Mouse (Mus musculus) ES-E14 (cell line): ENCODE data around the gene Commd6. TPM values are rescaled to one million over a fixed set of nuclear protein-coding genes. Genes with fewer than 3 reads are reported as not detected.
A peak's percentile ranks its signal among the peaks of the same experiment; 100 is the strongest.

Experiments
- DNase-seq: peaks from one replicate; pipeline ENCODE4 v3.0.0-alpha.2; 2013; ENCODE audit warnings: low read depth, low spot score
- H3K27ac ChIP-seq: 2 replicates; pipeline ENCODE4 v1.5.1; 2012; ENCODE audit warnings: low read depth, mild to moderate bottlenecking, low read length, moderate library complexity, mixed read lengths; ENCODE audit not compliant: poor library complexity, insufficient read depth, severe bottlenecking
- H3K36me3 ChIP-seq: 2 replicates; pipeline ENCODE4 v1.6.1; 2012; ENCODE audit warnings: mild to moderate bottlenecking, low read length, moderate library complexity, mixed read lengths; ENCODE audit not compliant: control insufficient read depth, poor library complexity, insufficient read depth, severe bottlenecking
- H3K4me1 ChIP-seq, 2 experiments: fragments of 150-350 bp in 1 of 2; sonication (generic) in 1 of 2; 2 replicates each; pipeline ENCODE4 v1.6.1; 2012; ENCODE audit warnings: low read length in 2 of 2, mild to moderate bottlenecking in 1 of 2, mixed read lengths in 1 of 2; ENCODE audit not compliant: control insufficient read depth in 2 of 2, insufficient read depth in 2 of 2, poor library complexity in 1 of 2
- H3K4me3 ChIP-seq, 2 experiments: fragments of 150-350 bp in 1 of 2; sonication (generic) in 1 of 2; 2 replicates each; pipeline ENCODE4 v1.5.1; 2012; ENCODE audit warnings: low read length in 2 of 2, low read depth in 1 of 2, mild to moderate bottlenecking in 1 of 2, mixed read lengths in 1 of 2; ENCODE audit not compliant: insufficient read depth in 1 of 2, poor library complexity in 1 of 2, severe bottlenecking in 1 of 2
- H3K9ac ChIP-seq: 2 replicates; pipeline ENCODE4 v1.6.1; 2012; ENCODE audit warnings: low read depth, mild to moderate bottlenecking, low read length, mixed read lengths; ENCODE audit not compliant: poor library complexity, insufficient read depth, severe bottlenecking
- H3K9me3 ChIP-seq: fragments of 150-350 bp; sonication (generic); 2 replicates; pipeline ENCODE4 v1.6.1; 2012; ENCODE audit warnings: low read depth, mild to moderate bottlenecking, low read length; ENCODE audit not compliant: control insufficient read depth, insufficient read depth
- CHD2 ChIP-seq: IDR thresholded peaks from 2 replicates; pipeline ENCODE4 v1.6.1; 2014; ENCODE audit warnings: mild to moderate bottlenecking, low read depth, low read length, inconsistent platforms
- HCFC1 ChIP-seq: IDR thresholded peaks from 2 replicates; pipeline ENCODE4 v1.6.1; 2012; ENCODE audit warnings: low read length, inconsistent platforms, borderline replicate concordance; ENCODE audit not compliant: insufficient read depth
- MAFK ChIP-seq: IDR thresholded peaks from 2 replicates; pipeline ENCODE4 v1.6.1; 2014; ENCODE audit warnings: mild to moderate bottlenecking, low read depth, low read length, inconsistent platforms; ENCODE audit not compliant: insufficient read depth
- ZC3H11A ChIP-seq: IDR thresholded peaks from 2 replicates; pipeline ENCODE4 v1.6.1; 2012; ENCODE audit warnings: low read depth, mild to moderate bottlenecking, inconsistent platforms, low read length, borderline replicate concordance
- ZNF384 ChIP-seq: IDR thresholded peaks from 2 replicates; pipeline ENCODE4 v1.6.1; 2012; ENCODE audit warnings: low read depth, low read length, inconsistent platforms
- in situ Hi-C, 2 experiments: fragments of 600-800 bp; cut with MboI; formaldehyde crosslinking; loops; one replicate each; pipeline ENCODE4 v1.15.1; 2025; ENCODE audit warnings: low sequenced_read_pairs in 2 of 2, inconsistent platforms in 1 of 2; ENCODE audit not compliant: unreplicated experiment in 2 of 2
- total RNA-seq: library from RNA; depleted of rRNA; stranded (reverse); fragments of 300-350 nt; gene quantifications from 2 replicates; pipeline ENCODE4 v1.2.3, GENCODE M21; 2012

The Commd6 gene
- total RNA-seq, 1 experiment, result 19.1 TPM

- Histone ChIP-seq H3K4me3 (no peak overlapping the region), H3K4me1 (no peaks in the 10 kb centered on the region), H3K9me3 (no peaks in the 10 kb centered on the region), H3K36me3 (no peaks in the 10 kb centered on the region), H3K9ac (no peak overlapping the region), H3K27ac (no peak overlapping the region)
- no peak for DNase-seq
- in situ Hi-C loops, result no loop called here
- TF ChIP-seq HCFC1 (no peak), ZC3H11A (no peak), ZNF384 (no peak), CHD2 (no peak), MAFK (no peak)
These were observed 10.1 kb upstream of the Commd6 start for GRCm38 (mm10) chr14:101650551-101650950.

GRCm38 (mm10) chr14:101644948-101645347 lies 4.5 kb upstream of the Commd6 start:
- H3K9ac ChIP-seq, result no peak overlapping the region
- in situ Hi-C loops, result no loop called here
- no peaks in the 10 kb centered on the region for H3K36me3 ChIP-seq
- no peaks in the 10 kb centered on the region for H3K9me3 ChIP-seq
- no peak overlapping the region for H3K4me3 ChIP-seq
- no peak for TF ChIP-seq ZC3H11A
- TF ChIP-seq ZNF384, result no peak
- TF ChIP-seq HCFC1, result no peak
- no peak for TF ChIP-seq MAFK
- TF ChIP-seq CHD2, result no peak
- no peak for DNase-seq
- H3K4me1 ChIP-seq, result no peaks in the 10 kb centered on the region
- no peak overlapping the region for H3K27ac ChIP-seq

- TF ChIP-seq MAFK (no peak), HCFC1 (no peak), ZNF384 (no peak), CHD2 (no peak), ZC3H11A (no peak)
- in situ Hi-C loops, result no loop called here
These were observed 3.1 kb downstream of the Commd6 start for GRCm38 (mm10) chr14:101637381-101637780.

GRCm38 (mm10) chr14:101635765-101636164 lies 4.7 kb downstream of the Commd6 start:
- Histone ChIP-seq H3K36me3 (0 out of 2 replicates have a peak, but pooled peaks cover 2% of the 10 kb centered on the region), H3K9me3 (no peaks in the 10 kb centered on the region), H3K4me3 (no peak overlapping the region), H3K9ac (no peak overlapping the region), H3K27ac (no peak overlapping the region), H3K4me1 (no peaks in the 10 kb centered on the region; a peak in 1 of 4 replicates)
- TF ChIP-seq MAFK, result no peak
- no peak for TF ChIP-seq ZNF384
- TF ChIP-seq ZC3H11A, result no peak
- TF ChIP-seq CHD2, result no peak
- no peak for TF ChIP-seq HCFC1
- DNase-seq, result no peak
- in situ Hi-C loops, result no loop called here

More at GRCm38 (mm10) chr14:101637381-101637780, 3.1 kb downstream of the Commd6 start:
- Histone ChIP-seq H3K9ac (no peak overlapping the region), H3K9me3 (no peaks in the 10 kb centered on the region), H3K4me3 (no peak overlapping the region), H3K36me3 (0 out of 2 replicates have a peak, but pooled peaks cover 2% of the 10 kb centered on the region), H3K27ac (no peak overlapping the region), H3K4me1 (no peaks in the 10 kb centered on the region; a peak in 1 of 4 replicates)
- DNase-seq, result no peak

- no peak overlapping the region for H3K4me3 ChIP-seq
- H3K9ac ChIP-seq, result no peak overlapping the region
- TF ChIP-seq ZNF384, result peak; percentile 72
- TF ChIP-seq CHD2, result no peak
- H3K4me1 ChIP-seq, result no peaks in the 10 kb centered on the region
- no peak for DNase-seq
- no peak overlapping the region for H3K27ac ChIP-seq
- in situ Hi-C loops, result no loop called here
- no peaks in the 10 kb centered on the region for H3K9me3 ChIP-seq
- H3K36me3 ChIP-seq, result 0 out of 2 replicates have a peak, but pooled peaks cover 2% of the 10 kb centered on the region
These were observed 9.9 kb downstream of the Commd6 start for GRCm38 (mm10) chr14:101630548-101630947.
